Mouse (Mus musculus): ENCODE measurements around the gene Gm28051. TPM values are rescaled to one million over a fixed set of nuclear protein-coding genes. Genes with fewer than 3 reads are reported as not detected.
A peak's percentile ranks its signal among the peaks of the same experiment; 100 is the strongest.

The Gm28051 gene
- polyA plus RNA-seq, 1 experiment from 2014 or later, result not detected

DNA sequence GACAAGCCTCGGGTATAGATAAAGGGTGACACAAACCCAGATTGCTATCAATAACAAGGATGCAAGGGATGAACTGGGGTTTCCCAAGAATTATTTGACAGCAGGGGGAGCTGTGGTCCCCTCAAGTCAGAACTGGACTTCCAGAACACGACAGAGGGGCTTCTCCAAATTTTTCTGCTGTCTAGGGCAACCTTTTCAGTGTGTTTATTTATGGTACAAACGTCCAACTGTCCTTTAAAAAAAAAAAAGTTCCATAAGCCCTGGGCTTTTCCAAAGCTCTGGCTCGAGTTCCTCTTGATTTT, 54.5 kb downstream of the Gm28051 start:
- H3K27me3 ChIP-seq, result peaks cover 9% of the 10 kb centered on the region; the same call in 1 of the 2 replicates
- H3K4me3 ChIP-seq, result peak overlapping the region; percentile 69
- peak overlapping the region; percentile 83 for H3K9ac ChIP-seq
- peak overlapping the region; percentile 67 for H3K27ac ChIP-seq
- no peaks in the 10 kb centered on the region for H3K9me3 ChIP-seq
- no peak for ATAC-seq (ENCODE audit: low FRiP score)
- H3K4me2 ChIP-seq, result peak overlapping the region; percentile 87
- H3K36me3 ChIP-seq, result no peaks in the 10 kb centered on the region
- WGBS, result 4% methylated on average over 4 of the region's 4 CpGs
- H3K4me1 ChIP-seq (replicated peaks), result peaks cover 62% of the 10 kb centered on the region

DNA sequence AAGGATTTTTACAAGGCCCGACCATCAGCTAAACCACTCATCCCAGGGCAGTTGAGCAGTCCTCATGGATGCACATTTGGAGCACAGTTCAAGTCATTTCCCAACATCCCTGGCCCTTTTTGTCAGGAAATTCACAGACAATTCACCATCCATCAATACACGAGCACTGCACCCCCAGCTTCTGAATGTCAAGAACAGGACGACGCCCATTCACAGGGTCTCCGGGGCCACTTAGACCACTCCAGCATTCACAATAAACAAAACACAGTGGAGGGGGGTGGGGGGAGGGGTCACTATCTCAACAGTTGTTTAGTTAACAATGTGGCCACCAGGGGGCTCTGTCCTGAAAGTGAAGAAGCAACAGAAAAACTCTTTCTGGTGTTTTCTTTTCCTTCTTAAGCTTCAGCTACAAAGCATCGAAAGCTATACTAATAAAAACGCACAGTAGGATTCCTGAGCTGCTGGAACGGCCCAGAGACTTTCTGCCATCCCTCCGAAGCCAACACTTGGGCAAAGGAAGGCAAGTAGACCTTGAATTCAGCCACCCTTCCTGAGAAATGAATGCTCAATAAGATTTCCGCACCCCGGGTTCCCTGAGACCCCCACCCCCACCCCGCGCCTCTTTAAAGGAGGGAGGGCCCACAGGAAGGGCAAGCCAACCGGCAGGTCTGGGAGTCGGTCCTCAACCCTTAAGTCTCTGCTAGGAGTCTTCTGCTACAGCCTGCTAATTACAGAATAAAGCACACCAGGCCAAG, 55.0 kb downstream of the Gm28051 start:
- peak overlapping the region; percentile 87 for H3K4me2 ChIP-seq
- H3K27ac ChIP-seq, result peak overlapping the region; percentile 67
- H3K4me1 ChIP-seq (replicated peaks), result peaks cover 68% of the 10 kb centered on the region
- H3K9me3 ChIP-seq, result no peaks in the 10 kb centered on the region
- H3K9ac ChIP-seq, result peak overlapping the region; percentile 63
- 5% methylated on average over 15 of the region's 15 CpGs for WGBS
- no peaks in the 10 kb centered on the region for H3K36me3 ChIP-seq
- peaks cover 4% of the 10 kb centered on the region; the same call in 1 of the 2 replicates for H3K27me3 ChIP-seq
- no peak for ATAC-seq (ENCODE audit: low FRiP score)
- H3K4me3 ChIP-seq, result peak overlapping the region; percentile 69

- 91% methylated on average over 5 of the region's 5 CpGs for WGBS
- no peak for ATAC-seq (ENCODE audit: low FRiP score)
These were observed 55.8 kb downstream of the Gm28051 start for GRCm38 (mm10) chr12:102701691-102702207.

GRCm38 (mm10) chr12:102700453-102700852, 57.1 kb downstream of the Gm28051 start:
- Histone ChIP-seq H3K27ac (peak overlapping the region; percentile 14; the same call in 1 of the 2 replicates), H3K9me3 (no peaks in the 10 kb centered on the region), H3K4me2 (no peak overlapping the region), H3K27me3 (no peaks in the 10 kb centered on the region), H3K4me3 (no peak overlapping the region), H3K36me3 (no peaks in the 10 kb centered on the region), H3K4me1 (replicated peaks) (peaks cover 82% of the 10 kb centered on the region), H3K9ac (no peak overlapping the region)
- ATAC-seq (ENCODE audit: low FRiP score), result no peak
- WGBS, result 70% methylated on average over 12 of the region's 12 CpGs

More at GRCm38 (mm10) chr12:102701691-102702207, 55.8 kb downstream of the Gm28051 start:
- H3K27me3 ChIP-seq, result no peaks in the 10 kb centered on the region
- H3K27ac ChIP-seq, result no peak overlapping the region
- peaks cover 75% of the 10 kb centered on the region for H3K4me1 ChIP-seq (replicated peaks)
- peak overlapping the region; percentile 87 for H3K4me2 ChIP-seq
- no peaks in the 10 kb centered on the region for H3K36me3 ChIP-seq
- no peak overlapping the region for H3K9ac ChIP-seq
- H3K4me3 ChIP-seq, result no peak overlapping the region
- H3K9me3 ChIP-seq, result no peaks in the 10 kb centered on the region

DNA sequence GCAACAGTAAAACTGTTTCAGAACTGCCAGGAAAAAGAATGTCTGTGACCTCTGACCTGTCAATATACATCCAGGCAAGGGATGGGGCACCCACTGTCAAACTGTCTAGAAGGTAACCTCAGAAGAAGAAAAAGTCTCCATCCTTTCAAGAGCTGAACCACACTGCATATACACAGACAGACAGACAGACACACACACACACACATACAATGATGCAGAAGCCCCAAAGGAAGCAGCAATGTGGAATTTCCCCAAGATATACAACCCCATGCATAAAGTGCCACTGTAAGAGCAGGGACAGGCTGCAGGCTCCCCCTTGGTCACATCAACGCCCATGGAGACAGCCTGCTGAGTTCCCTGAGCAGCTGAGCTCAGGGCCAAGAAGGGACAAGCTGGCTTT, 58.4 kb downstream of the Gm28051 start:
- no peak overlapping the region for H3K27ac ChIP-seq
- H3K4me1 ChIP-seq (replicated peaks), result peaks cover 87% of the 10 kb centered on the region
- WGBS, result 5% methylated on average over 1 of the region's 1 CpGs
- H3K9ac ChIP-seq, result 0 out of 2 replicates have a peak overlapping the region, but pooled peaks have one; percentile 29
- H3K4me2 ChIP-seq, result no peak overlapping the region
- H3K9me3 ChIP-seq, result no peaks in the 10 kb centered on the region
- H3K27me3 ChIP-seq, result no peaks in the 10 kb centered on the region
- no peak for ATAC-seq (ENCODE audit: low FRiP score)
- H3K4me3 ChIP-seq, result no peak overlapping the region
- H3K36me3 ChIP-seq, result no peaks in the 10 kb centered on the region

GRCm38 (mm10) chr12:102698089-102698684, 59.4 kb downstream of the Gm28051 start:
- Histone ChIP-seq H3K36me3 (no peaks in the 10 kb centered on the region), H3K4me2 (no peak overlapping the region), H3K4me3 (no peak overlapping the region), H3K27me3 (no peaks in the 10 kb centered on the region), H3K9ac (peak overlapping the region; percentile 55; the same call in 1 of the 2 replicates), H3K27ac (peak overlapping the region; percentile 60), H3K9me3 (no peaks in the 10 kb centered on the region), H3K4me1 (replicated peaks) (peaks cover 78% of the 10 kb centered on the region)
- no peak for ATAC-seq (ENCODE audit: low FRiP score)
- WGBS, result 14% methylated on average over 1 of the region's 1 CpGs

DNA sequence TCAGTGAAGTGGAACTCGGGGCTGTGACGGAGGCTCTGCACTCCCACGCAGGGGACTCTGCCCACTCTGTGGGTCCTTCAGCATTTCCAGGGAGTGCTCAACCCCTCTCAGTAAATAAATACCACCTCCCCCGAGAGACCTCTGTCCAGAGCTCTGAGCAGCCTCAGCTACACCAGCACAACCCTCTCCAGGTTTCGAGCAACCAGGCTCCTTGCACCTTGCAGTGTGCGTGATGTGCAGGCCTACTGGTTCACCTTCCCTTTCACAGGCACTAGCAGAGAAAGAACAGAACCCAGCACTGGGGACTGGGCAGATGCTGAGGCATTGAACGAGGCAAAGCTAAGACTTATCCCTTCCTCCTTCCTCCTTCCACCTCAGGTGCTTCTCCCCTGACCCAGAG, 60.2 kb downstream of the Gm28051 start:
- Histone ChIP-seq H3K9me3 (no peaks in the 10 kb centered on the region), H3K9ac (no peak overlapping the region), H3K4me1 (replicated peaks) (peaks cover 70% of the 10 kb centered on the region), H3K4me3 (no peak overlapping the region), H3K27ac (no peak overlapping the region), H3K4me2 (no peak overlapping the region), H3K27me3 (no peaks in the 10 kb centered on the region), H3K36me3 (no peaks in the 10 kb centered on the region)
- ATAC-seq (ENCODE audit: low FRiP score), result no peak
- 78% methylated on average over 7 of the region's 7 CpGs for WGBS

DNA sequence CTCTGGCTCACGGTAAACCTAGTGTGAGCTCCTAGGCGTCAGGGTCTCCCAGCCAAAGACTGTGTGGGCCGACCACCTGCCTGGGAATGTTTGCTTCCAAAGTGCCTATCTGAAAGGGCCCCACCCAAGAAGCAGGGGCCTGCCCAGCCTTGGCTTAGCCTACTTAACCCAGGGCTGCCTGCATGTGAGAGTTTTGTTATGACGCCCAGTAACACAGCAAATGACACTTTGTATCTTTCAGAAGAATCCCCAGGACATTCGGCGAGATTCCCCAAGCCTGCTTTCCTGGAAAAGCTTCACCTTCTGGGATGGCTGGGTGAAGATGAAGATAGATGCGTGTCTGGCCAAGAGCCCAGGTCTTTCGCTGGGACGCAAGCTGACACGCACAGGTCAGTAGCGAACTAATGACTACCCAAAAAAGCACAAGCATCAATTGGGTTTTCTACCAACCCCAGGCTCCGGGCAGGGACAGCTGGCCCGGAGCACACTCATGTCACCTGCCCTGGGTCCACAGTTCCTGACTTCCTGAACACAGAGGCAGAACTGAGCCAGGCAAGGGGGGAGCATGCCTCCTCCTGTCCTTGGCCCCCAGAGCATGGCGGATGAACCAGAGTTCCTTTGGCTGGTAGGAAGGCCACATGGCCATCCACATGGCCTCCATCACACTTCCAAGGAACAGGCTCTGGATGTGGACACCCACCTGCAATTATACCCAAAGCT, 60.8 kb downstream of the Gm28051 start:
- H3K36me3 ChIP-seq, result no peaks in the 10 kb centered on the region
- peaks cover 64% of the 10 kb centered on the region for H3K4me1 ChIP-seq (replicated peaks)
- H3K4me2 ChIP-seq, result no peak overlapping the region
- no peaks in the 10 kb centered on the region for H3K9me3 ChIP-seq
- no peaks in the 10 kb centered on the region for H3K27me3 ChIP-seq
- H3K27ac ChIP-seq, result no peak overlapping the region
- no peak for ATAC-seq (ENCODE audit: low FRiP score)
- 90% methylated on average over 14 of the region's 14 CpGs for WGBS
- H3K9ac ChIP-seq, result no peak overlapping the region
- H3K4me3 ChIP-seq, result no peak overlapping the region

- ATAC-seq (ENCODE audit: low FRiP score), result no peak
- no peak overlapping the region for H3K27ac ChIP-seq
- H3K9me3 ChIP-seq, result no peaks in the 10 kb centered on the region
- H3K9ac ChIP-seq, result no peak overlapping the region
- no peaks in the 10 kb centered on the region for H3K27me3 ChIP-seq
- H3K4me3 ChIP-seq, result no peak overlapping the region
- no peak overlapping the region for H3K4me2 ChIP-seq
- peaks cover 60% of the 10 kb centered on the region for H3K4me1 ChIP-seq (replicated peaks)
- H3K36me3 ChIP-seq, result no peaks in the 10 kb centered on the region
- 58% methylated on average over 18 of the region's 18 CpGs for WGBS
These were observed 62.0 kb downstream of the Gm28051 start for GRCm38 (mm10) chr12:102695369-102696239.

DNA sequence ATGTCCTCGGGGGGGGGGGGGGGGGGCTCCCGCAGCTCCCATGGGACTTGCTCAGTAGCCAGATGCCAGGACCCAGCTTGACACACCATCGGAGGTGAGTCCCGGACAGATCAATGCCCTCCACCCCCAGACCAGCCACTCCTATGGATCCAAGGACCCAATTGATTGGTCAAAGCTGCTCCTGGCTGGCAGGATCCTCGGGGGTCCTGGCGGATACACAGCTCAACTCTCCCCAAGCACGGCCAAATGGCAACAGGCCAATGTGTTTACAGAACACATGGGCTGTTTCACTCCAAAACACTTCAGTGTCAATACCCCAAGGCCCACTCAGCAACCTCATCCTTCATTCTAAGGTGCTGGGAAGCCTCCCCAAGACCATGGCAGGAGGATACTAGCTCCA, 65.8 kb downstream of the Gm28051 start:
- 71% methylated on average over 7 of the region's 7 CpGs for WGBS
- no peak overlapping the region for H3K4me3 ChIP-seq

DNA sequence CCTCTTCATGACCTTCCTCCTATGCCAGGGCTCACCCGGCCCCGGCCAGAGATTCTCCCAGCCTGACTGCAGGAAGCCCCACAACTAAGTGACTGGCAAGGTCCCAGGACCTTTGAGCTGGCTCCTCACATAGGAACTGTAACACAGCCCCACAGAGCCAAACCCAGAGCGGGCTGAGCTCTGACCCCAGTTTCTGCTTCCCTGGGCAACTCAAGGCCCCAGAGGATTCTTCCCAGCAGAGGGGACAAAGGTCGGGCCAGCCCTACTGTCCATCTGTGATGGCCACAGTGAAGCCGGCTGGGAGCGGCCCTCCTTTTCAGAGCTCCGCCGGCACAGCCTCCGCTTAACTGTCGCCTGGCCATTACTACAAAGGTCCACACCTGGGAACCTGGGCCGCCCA, 66.4 kb downstream of the Gm28051 start:
- no peak overlapping the region for H3K4me3 ChIP-seq
- peaks cover 18% of the 10 kb centered on the region for H3K4me1 ChIP-seq (replicated peaks)
- H3K27me3 ChIP-seq, result no peaks in the 10 kb centered on the region
- H3K36me3 ChIP-seq, result no peaks in the 10 kb centered on the region
- no peaks in the 10 kb centered on the region for H3K9me3 ChIP-seq
- H3K27ac ChIP-seq, result no peak overlapping the region
- no peak overlapping the region for H3K4me2 ChIP-seq
- no peak for ATAC-seq (ENCODE audit: low FRiP score)
- WGBS, result 41% methylated on average over 11 of the region's 11 CpGs
- H3K9ac ChIP-seq, result no peak overlapping the region

More for the DNA sequence above, 65.8 kb downstream of the Gm28051 start:
- Histone ChIP-seq H3K4me2 (no peak overlapping the region), H3K4me1 (replicated peaks) (peaks cover 23% of the 10 kb centered on the region), H3K27me3 (no peaks in the 10 kb centered on the region), H3K9ac (no peak overlapping the region), H3K9me3 (no peaks in the 10 kb centered on the region), H3K36me3 (no peaks in the 10 kb centered on the region), H3K27ac (no peak overlapping the region)
- ATAC-seq (ENCODE audit: low FRiP score), result no peak

All from hindbrain, embryonic 13.5 days (tissue).